Comparison of ENCODE assay signal across 1 mouse cellular context in the genomic region with DNA sequence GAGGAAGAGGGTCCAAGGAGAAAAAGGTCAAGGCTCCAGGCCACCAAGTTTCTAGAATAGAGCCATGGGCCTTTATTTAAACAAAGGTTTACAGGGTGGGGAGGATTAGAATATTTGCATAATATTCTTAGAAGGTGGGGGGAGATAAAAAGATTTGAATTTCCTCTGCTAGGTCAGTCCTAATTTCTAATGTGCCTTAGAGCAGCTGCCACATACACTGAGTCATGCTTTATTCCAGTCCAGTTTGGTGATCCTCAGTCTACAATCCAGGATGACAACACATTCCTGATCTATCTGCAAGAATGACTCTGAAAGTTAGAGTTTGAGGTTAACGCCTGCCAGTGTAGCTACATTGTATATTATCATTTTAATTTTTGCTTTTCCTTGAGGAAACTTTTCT.
A peak's percentile ranks its signal among the peaks of the same experiment; 100 is the strongest.
TF ChIP-seq lines count a peak whose summit lies in the region.

No protein-coding gene starts in this region.

TF ChIP-seq in CH12.LX, 34 proteins besides CTCF, POLR2A, EP300 and RAD21 (continued from another document):
- TF ChIP-seq GABPA (IDR thresholded peaks at IDR 0.05; ENCODE audit: insufficient replicate concordance, low read depth, low read length) (no peak), ZKSCAN1 (IDR thresholded peaks at IDR 0.05; ENCODE audit: borderline replicate concordance, low read depth, low read length) (no peak), ETS1 (conservative IDR thresholded peaks at IDR 0.05; ENCODE audit: low read depth, low read length) (no peak), HCFC1 (IDR thresholded peaks at IDR 0.05; ENCODE audit: low read depth, low read length) (no peak), JUND (conservative IDR thresholded peaks at IDR 0.05; ENCODE audit: low read depth, low read length) (0 out of 2 replicates have a peak, but pooled peaks have one; percentile 20), KAT2A (IDR thresholded peaks at IDR 0.05; ENCODE audit: insufficient replicate concordance, low read length) (no peak), MXI1 (IDR thresholded peaks at IDR 0.05; ENCODE audit: low read depth, low read length) (no peak), CHD1 (IDR thresholded peaks at IDR 0.05; ENCODE audit: low read depth, low read length) (peak; percentile 17; the same call in 1 of the 2 replicates), E2F4 (IDR thresholded peaks at IDR 0.05; ENCODE audit: insufficient replicate concordance, low read depth, low read length) (no peak), TBP (conservative IDR thresholded peaks at IDR 0.05; ENCODE audit: low read depth, low read length) (peak; percentile 87), USF1 (IDR thresholded peaks at IDR 0.05; ENCODE audit: low read depth, low read length) (no peak), RCOR1 (conservative IDR thresholded peaks at IDR 0.05; ENCODE audit: low read depth, low read length) (no peak), MAX (IDR thresholded peaks at IDR 0.05; ENCODE audit: low read length) (no peak), ZC3H11A (IDR thresholded peaks at IDR 0.05; ENCODE audit: low read depth, low read length) (no peak), MAZ (IDR thresholded peaks at IDR 0.05; ENCODE audit: low read depth, low read length) (peak; percentile 68; the same call in 1 of the 2 replicates), BHLHE40 (IDR thresholded peaks at IDR 0.05; ENCODE audit: low read depth, low read length) (peak; percentile 45), ELF1 (IDR thresholded peaks at IDR 0.05; ENCODE audit: low read depth, low read length) (no peak), CHD2 (IDR thresholded peaks at IDR 0.05; ENCODE audit: low read length) (no peak), MYC (IDR thresholded peaks at IDR 0.05; ENCODE audit: low read depth, low read length) (0 out of 2 replicates have a peak, but pooled peaks have one; percentile 23), NRF1 (IDR thresholded peaks at IDR 0.05; ENCODE audit: low read depth, low read length) (no peak)
